Mouse (Mus musculus) liver, embryonic 14.5 days (tissue): ENCODE data around the gene Ifnb1.

Source experiments
- CTCF ChIP-seq: IDR thresholded peaks from 2 replicates; pipeline ENCODE4 v1.5.1; 2016; ENCODE audit warnings: antibody characterized with exemption, low read depth, control low read depth
- EP300 ChIP-seq: IDR thresholded peaks from 2 replicates; pipeline ENCODE4 v1.6.1; 2016; ENCODE audit warnings: antibody characterized with exemption, low read depth

DNA sequence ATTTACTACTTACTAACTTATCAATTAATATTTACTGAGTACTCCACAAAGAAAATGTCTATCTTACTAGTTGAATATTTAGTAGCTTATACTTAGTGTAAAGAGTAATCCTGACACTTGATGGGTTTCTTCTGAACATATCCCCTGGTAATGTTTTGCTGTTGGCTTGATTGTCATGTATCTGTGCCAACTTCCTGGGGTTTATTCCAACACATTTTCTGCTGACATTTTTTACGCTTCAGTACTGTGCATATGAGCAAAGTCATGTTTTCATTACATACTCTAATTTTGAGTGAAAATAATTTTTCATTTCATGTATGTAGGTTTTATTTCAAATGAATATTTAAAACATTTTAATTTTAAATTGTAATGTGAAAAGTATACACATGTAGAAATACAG lies 12.3 kb upstream of the Ifnb1 start:
- TF ChIP-seq CTCF (no peak), EP300 (no peak)
